Mouse (Mus musculus): ENCODE measurements around the gene Adamtsl1. TPM values are rescaled to one million over a fixed set of nuclear protein-coding genes. Genes with fewer than 3 reads are reported as not detected.

Gene Adamtsl1
- polyA plus RNA-seq, 1 experiment from 2014 or later = 0.73 TPM

- Histone ChIP-seq H3K9me3 (replicated peaks) (no peaks in the 10 kb centered on the region), H3K9ac (no peak overlapping the region), H3K4me2 (no peak overlapping the region), H3K27me3 (no peaks in the 10 kb centered on the region), H3K27ac (no peak overlapping the region), H3K4me1 (replicated peaks) (no peaks in the 10 kb centered on the region), H3K36me3 (no peaks in the 10 kb centered on the region), H3K4me3 (replicated peaks) (no peak overlapping the region)
- WGBS (ENCODE audit: insufficient replicate concordance) = 44% methylated on average over 3 of the region's 3 CpGs
- no peak for ATAC-seq (ENCODE audit: low read depth)
- no peak for DNase-seq
Observed at GRCm38 (mm10) chr4:85554696-85555095, 40.7 kb downstream of the Adamtsl1 start.

GRCm38 (mm10) chr4:85559753-85560152 is 45.8 kb downstream of the Adamtsl1 start:
- ATAC-seq (ENCODE audit: low read depth) (no peak), DNase-seq (no peak)

GRCm38 (mm10) chr4:85585426-85585825 is 71.5 kb downstream of the Adamtsl1 start:
- no peak for ATAC-seq (ENCODE audit: low read depth)
- Histone ChIP-seq H3K27ac (no peak overlapping the region), H3K4me3 (replicated peaks) (no peak overlapping the region), H3K9me3 (replicated peaks) (no peaks in the 10 kb centered on the region), H3K27me3 (no peaks in the 10 kb centered on the region), H3K9ac (no peak overlapping the region), H3K4me2 (no peak overlapping the region), H3K4me1 (replicated peaks) (no peaks in the 10 kb centered on the region), H3K36me3 (no peaks in the 10 kb centered on the region)
- no peak for DNase-seq
- 58% methylated on average over 2 of the region's 2 CpGs for WGBS (ENCODE audit: insufficient replicate concordance)

More at GRCm38 (mm10) chr4:85559753-85560152, 45.8 kb downstream of the Adamtsl1 start:
- Histone ChIP-seq H3K27ac (no peak overlapping the region), H3K9ac (no peak overlapping the region), H3K4me1 (replicated peaks) (no peaks in the 10 kb centered on the region), H3K27me3 (no peaks in the 10 kb centered on the region), H3K4me3 (replicated peaks) (no peak overlapping the region), H3K9me3 (replicated peaks) (no peaks in the 10 kb centered on the region), H3K36me3 (no peaks in the 10 kb centered on the region), H3K4me2 (no peak overlapping the region)
- WGBS (ENCODE audit: insufficient replicate concordance) = 65% methylated on average over 6 of the region's 6 CpGs

- no peak for ATAC-seq (ENCODE audit: low read depth)
- Histone ChIP-seq H3K27me3 (no peaks in the 10 kb centered on the region), H3K9ac (no peak overlapping the region), H3K4me2 (no peak overlapping the region), H3K9me3 (replicated peaks) (no peaks in the 10 kb centered on the region), H3K4me3 (replicated peaks) (no peak overlapping the region), H3K27ac (no peak overlapping the region), H3K4me1 (replicated peaks) (no peaks in the 10 kb centered on the region), H3K36me3 (no peaks in the 10 kb centered on the region)
- DNase-seq = no peak
- WGBS (ENCODE audit: insufficient replicate concordance) = 57% methylated on average over 4 of the region's 4 CpGs
Observed at GRCm38 (mm10) chr4:85588928-85589327, 75.0 kb downstream of the Adamtsl1 start.

- no peak overlapping the region for H3K27ac ChIP-seq
- H3K36me3 ChIP-seq = no peaks in the 10 kb centered on the region
- ATAC-seq (ENCODE audit: low read depth) (no peak), DNase-seq (no peak)
- H3K9me3 ChIP-seq (replicated peaks) = no peaks in the 10 kb centered on the region
- no peak overlapping the region for H3K4me2 ChIP-seq
- H3K27me3 ChIP-seq = no peaks in the 10 kb centered on the region
- no peak overlapping the region for H3K4me3 ChIP-seq (replicated peaks)
- H3K4me1 ChIP-seq (replicated peaks) = no peaks in the 10 kb centered on the region
- H3K9ac ChIP-seq = no peak overlapping the region
- 39% methylated on average over 7 of the region's 7 CpGs for WGBS (ENCODE audit: insufficient replicate concordance)
Observed at GRCm38 (mm10) chr4:85591037-85591436, 77.1 kb downstream of the Adamtsl1 start.

- ATAC-seq (ENCODE audit: low read depth) = no peak
- Histone ChIP-seq H3K9me3 (replicated peaks) (no peaks in the 10 kb centered on the region), H3K4me1 (replicated peaks) (no peaks in the 10 kb centered on the region), H3K27me3 (no peaks in the 10 kb centered on the region), H3K4me3 (replicated peaks) (no peak overlapping the region), H3K27ac (no peak overlapping the region), H3K4me2 (no peak overlapping the region), H3K9ac (no peak overlapping the region), H3K36me3 (no peaks in the 10 kb centered on the region)
- DNase-seq = no peak
Observed at GRCm38 (mm10) chr4:85594159-85594558, 80.2 kb downstream of the Adamtsl1 start.

GRCm38 (mm10) chr4:85613331-85613730 is 99.4 kb downstream of the Adamtsl1 start:
- WGBS (ENCODE audit: insufficient replicate concordance) = 57% methylated on average over 3 of the region's 3 CpGs
- Histone ChIP-seq H3K27ac (no peak overlapping the region), H3K36me3 (no peaks in the 10 kb centered on the region), H3K4me3 (replicated peaks) (no peak overlapping the region), H3K27me3 (no peaks in the 10 kb centered on the region), H3K9ac (no peak overlapping the region), H3K9me3 (replicated peaks) (peaks cover 3% of the 10 kb centered on the region; the same call in 1 of the 2 replicates), H3K4me1 (replicated peaks) (no peaks in the 10 kb centered on the region), H3K4me2 (no peak overlapping the region)
- DNase-seq (no peak), ATAC-seq (ENCODE audit: low read depth) (no peak)

- H3K27ac ChIP-seq = no peak overlapping the region
- H3K4me2 ChIP-seq = no peak overlapping the region
- no peaks in the 10 kb centered on the region for H3K4me1 ChIP-seq (replicated peaks)
- H3K9ac ChIP-seq = no peak overlapping the region
- no peaks in the 10 kb centered on the region for H3K27me3 ChIP-seq
- ATAC-seq (ENCODE audit: low read depth) (no peak), DNase-seq (no peak)
- H3K9me3 ChIP-seq (replicated peaks) = no peaks in the 10 kb centered on the region
- H3K4me3 ChIP-seq (replicated peaks) = no peak overlapping the region
- 64% methylated on average over 5 of the region's 5 CpGs for WGBS (ENCODE audit: insufficient replicate concordance)
- no peaks in the 10 kb centered on the region for H3K36me3 ChIP-seq
Observed at GRCm38 (mm10) chr4:85618746-85619145, 104.8 kb downstream of the Adamtsl1 start.

GRCm38 (mm10) chr4:85619261-85619660 is 105.3 kb downstream of the Adamtsl1 start:
- H3K4me3 ChIP-seq (replicated peaks) = no peak overlapping the region
- ATAC-seq (ENCODE audit: low read depth) (no peak), DNase-seq (no peak)
- no peaks in the 10 kb centered on the region for H3K36me3 ChIP-seq
- no peak overlapping the region for H3K4me2 ChIP-seq
- no peaks in the 10 kb centered on the region for H3K27me3 ChIP-seq
- WGBS (ENCODE audit: insufficient replicate concordance) = 68% methylated on average over 3 of the region's 3 CpGs
- H3K9me3 ChIP-seq (replicated peaks) = no peaks in the 10 kb centered on the region
- H3K4me1 ChIP-seq (replicated peaks) = no peaks in the 10 kb centered on the region
- H3K27ac ChIP-seq = no peak overlapping the region
- no peak overlapping the region for H3K9ac ChIP-seq

GRCm38 (mm10) chr4:85629381-85629780 is 115.4 kb downstream of the Adamtsl1 start:
- Histone ChIP-seq H3K27ac (no peak overlapping the region), H3K9me3 (replicated peaks) (no peaks in the 10 kb centered on the region), H3K27me3 (no peaks in the 10 kb centered on the region), H3K9ac (no peak overlapping the region), H3K4me2 (no peak overlapping the region), H3K4me3 (replicated peaks) (no peak overlapping the region), H3K4me1 (replicated peaks) (no peaks in the 10 kb centered on the region), H3K36me3 (no peaks in the 10 kb centered on the region)
- ATAC-seq (ENCODE audit: low read depth) (no peak), DNase-seq (no peak)
- WGBS (ENCODE audit: insufficient replicate concordance) = 69% methylated on average over 7 of the region's 7 CpGs

- Histone ChIP-seq H3K4me1 (replicated peaks) (no peaks in the 10 kb centered on the region), H3K27ac (no peak overlapping the region), H3K36me3 (no peaks in the 10 kb centered on the region), H3K4me3 (replicated peaks) (no peak overlapping the region), H3K27me3 (no peaks in the 10 kb centered on the region), H3K9ac (no peak overlapping the region), H3K4me2 (no peak overlapping the region), H3K9me3 (replicated peaks) (no peaks in the 10 kb centered on the region)
- DNase-seq = no peak
- ATAC-seq (ENCODE audit: low read depth) = no peak
- 70% methylated on average over 5 of the region's 5 CpGs for WGBS (ENCODE audit: insufficient replicate concordance)
Observed at GRCm38 (mm10) chr4:85669271-85669670, 155.3 kb downstream of the Adamtsl1 start.

- no peak for ATAC-seq (ENCODE audit: low read depth)
- 41% methylated on average over 1 of the region's 1 CpGs for WGBS (ENCODE audit: insufficient replicate concordance)
Observed at GRCm38 (mm10) chr4:85669735-85670134, 155.8 kb downstream of the Adamtsl1 start.

More at GRCm38 (mm10) chr4:85669735-85670134, 155.8 kb downstream of the Adamtsl1 start:
- Histone ChIP-seq H3K9me3 (replicated peaks) (no peaks in the 10 kb centered on the region), H3K27me3 (no peaks in the 10 kb centered on the region), H3K4me3 (replicated peaks) (no peak overlapping the region), H3K4me1 (replicated peaks) (no peaks in the 10 kb centered on the region), H3K36me3 (no peaks in the 10 kb centered on the region), H3K27ac (no peak overlapping the region), H3K4me2 (no peak overlapping the region), H3K9ac (no peak overlapping the region)
- no peak for DNase-seq
